ENCODE assay signal across 24 mouse cellular contexts in genomic region chr2:153454841-153455506, GRCm38 (mm10). TPM values are rescaled to one million over a fixed set of nuclear protein-coding genes. Genes with fewer than 3 reads are reported as not detected.
A peak's percentile ranks its signal among the peaks of the same experiment; 100 is the strongest.
DNase-seq lines count a peak whose midpoint lies in the region; ATAC-seq lines count a peak whose summit lies in the region.
"Had no signal": no experiment of that assay in that cellular context is flagged by ENCODE, and none has a peak within 500 bp of the region (broad histone marks: within the 10 kb centered on the region; RNA-seq: fewer than 3 reads in every experiment).

No protein-coding gene starts in this region.

- no peak for ATAC-seq in heart, embryonic 15.5 days (replicated peaks; ENCODE audit: insufficient number of reproducible peaks, insufficient read depth, low FRiP score, low read depth)
- ATAC-seq in erythroid progenitor cell, adult 5-6 weeks (replicated peaks; ENCODE audit: low FRiP score, poor library complexity, severe bottlenecking) = peak; percentile 54
- peak; percentile 80 for ATAC-seq in liver, embryonic 16.5 days (ENCODE audit: low read depth)
- no peak for ATAC-seq in kidney, embryonic 14.5 days (ENCODE audit: low FRiP score, low TSS enrichment)
- ATAC-seq: CD4-positive, CD25-positive, alpha-beta regulatory T cell, adult 4 months had no signal

- H3K27me3 ChIP-seq in heart, embryonic 15.5 days = no peaks in the 10 kb centered on the region
- no peaks in the 10 kb centered on the region for H3K27me3 ChIP-seq in liver, embryonic 16.5 days (ENCODE audit: control insufficient read depth, insufficient read depth, low read depth, low read length)
- H3K27me3 ChIP-seq in kidney, embryonic 14.5 days (ENCODE audit: control insufficient read depth, insufficient read depth, low read length) = no peaks in the 10 kb centered on the region
- H3K27me3 ChIP-seq: midbrain, embryonic 12.5 days had no signal

- H3K27ac ChIP-seq in heart, embryonic 15.5 days = 0 out of 2 replicates have a peak overlapping the region, but pooled peaks have one; percentile 39
- peak overlapping the region; percentile 83 for H3K27ac ChIP-seq in liver, embryonic 16.5 days (ENCODE audit: low read length)
- no peak overlapping the region for H3K27ac ChIP-seq in kidney, embryonic 14.5 days (ENCODE audit: low read depth, low read length)

- no peak overlapping the region for H3K9ac ChIP-seq in heart, embryonic 15.5 days
- H3K9ac ChIP-seq in liver, embryonic 16.5 days (ENCODE audit: low read depth, low read length) = peak overlapping the region; percentile 40
- H3K9ac ChIP-seq in kidney, embryonic 14.5 days (ENCODE audit: low read depth, low read length) = no peak overlapping the region
- H3K9ac ChIP-seq: midbrain, embryonic 12.5 days had no signal

- no peak overlapping the region for H3K4me2 ChIP-seq in heart, embryonic 15.5 days
- H3K4me2 ChIP-seq in liver, embryonic 16.5 days (ENCODE audit: low read depth, low read length) = peak overlapping the region; percentile 19
- no peak overlapping the region for H3K4me2 ChIP-seq in kidney, embryonic 14.5 days (replicated peaks; ENCODE audit: low read depth, low read length)
- H3K4me2 ChIP-seq: midbrain, embryonic 12.5 days had no signal

- no peaks in the 10 kb centered on the region for H3K36me3 ChIP-seq in heart, embryonic 15.5 days
- no peaks in the 10 kb centered on the region for H3K36me3 ChIP-seq in liver, embryonic 16.5 days (ENCODE audit: control insufficient read depth, insufficient read depth)
- no peaks in the 10 kb centered on the region for H3K36me3 ChIP-seq in kidney, embryonic 14.5 days (ENCODE audit: control insufficient read depth, insufficient read depth, low read length)
- H3K36me3 ChIP-seq: midbrain, embryonic 12.5 days had no signal

- no peaks in the 10 kb centered on the region for H3K9me3 ChIP-seq in heart, embryonic 15.5 days (replicated peaks)
- no peaks in the 10 kb centered on the region for H3K9me3 ChIP-seq in liver, embryonic 16.5 days (replicated peaks; ENCODE audit: control insufficient read depth, low read length)
- no peaks in the 10 kb centered on the region for H3K9me3 ChIP-seq in kidney, embryonic 14.5 days (ENCODE audit: control insufficient read depth, low read length)
- H3K9me3 ChIP-seq: midbrain, embryonic 12.5 days had no signal

- intact Hi-C loops in heart, postnatal 14 days (cut with DNase I) = no loop called here

- H3K4me3 ChIP-seq in heart, embryonic 15.5 days = no peak overlapping the region
- no peak overlapping the region for H3K4me3 ChIP-seq in liver, embryonic 16.5 days (ENCODE audit: low read depth, low read length)
- no peak overlapping the region for H3K4me3 ChIP-seq in kidney, embryonic 14.5 days (ENCODE audit: low read length)
- H3K4me3 ChIP-seq: midbrain, embryonic 12.5 days; myocyte had no signal

- no peak for DNase-seq in heart, postnatal 14 days
- DNase-seq in c-Kit-positive CD71-positive TER-119-positive erythroid progenitor cells, embryonic 14.5 days (ENCODE audit: low spot score) = peak; percentile 75
- DNase-seq in thymus, postnatal 10 days (ENCODE audit: low spot score in 2 of 2) = no peak
- DNase-seq: adrenal gland, adult 8-10 months; gastrocnemius, postnatal 36 days; kidney, adult 8-10 months; kidney, postnatal 4 days; thymus, postnatal 4 days had no signal

- WGBS in heart, embryonic 15.5 days = 30% methylated on average over 9 of the region's 9 CpGs
- 28% methylated on average over 9 of the region's 9 CpGs for WGBS in liver, embryonic 16.5 days (ENCODE audit: insufficient replicate concordance)
- WGBS in kidney, embryonic 14.5 days = 61% methylated on average over 9 of the region's 9 CpGs

- H3K4me1 ChIP-seq in heart, embryonic 15.5 days (replicated peaks) = peaks cover 41% of the 10 kb centered on the region
- peaks cover 38% of the 10 kb centered on the region for H3K4me1 ChIP-seq in liver, embryonic 16.5 days (ENCODE audit: control insufficient read depth, low read depth, low read length)
- H3K4me1 ChIP-seq in kidney, embryonic 14.5 days (ENCODE audit: control insufficient read depth, insufficient read depth, low read length) = peaks cover 10% of the 10 kb centered on the region

RNA-seq across cellular contexts. Expression of gene 4930404H24Rik, which starts 37.6 kb away (rescaled TPM):
- polyA plus RNA-seq in heart, embryonic 15.5 days (2015; fragmentation: Nextera tagmentation; extraction: Ambion mirVana) = not detected in 2 replicates
- total RNA-seq in heart, postnatal 14 days (2021) = not detected
- not detected in 2 replicates for total RNA-seq in erythroid progenitor cell, adult 5-6 weeks (2015; ENCODE audit: low replicate concordance)
- total RNA-seq in erythroid progenitor cell, adult 5-6 weeks (2017; ENCODE audit: low replicate concordance) = not detected in 2 replicates
- not detected in 2 replicates for polyA plus RNA-seq in liver, embryonic 16.5 days (2015; fragmentation: Nextera tagmentation; extraction: Ambion mirVana)
- not detected in 2 replicates for polyA plus RNA-seq in kidney, embryonic 14.5 days (2014; fragmentation: Nextera tagmentation; extraction: Ambion mirVana)
- total RNA-seq: adrenal gland, adult 8-10 months; gastrocnemius, postnatal 36 days; layer of hippocampus, postnatal 25 days; MEL; neutrophil, adult 5-6 weeks had no signal
- polyA plus RNA-seq: brain, embryonic 14.5 days; CD4-positive, CD25-positive, alpha-beta regulatory T cell, adult 4 months; hindbrain, embryonic 16.5 days; limb, embryonic 11.5 days; lung, postnatal 0 days; midbrain, embryonic 12.5 days; myocyte; small intestine, adult 2 months; stomach, embryonic 16.5 days had no signal

Comparison
In these comparisons a context has a peak if more than half of its experiments do, and no peak if none do; other contexts are left out.
1. ATAC-seq: peak in erythroid progenitor cell, adult 5-6 weeks (single experiment) and liver, embryonic 16.5 days (single experiment); none in heart, embryonic 15.5 days (single experiment) and kidney, embryonic 14.5 days (single experiment).